Mouse (Mus musculus): Measurements from ENCODE around the gene Hnrnph3. TPM values are rescaled to one million over a fixed set of nuclear protein-coding genes. Genes with fewer than 3 reads are reported as not detected.
"Not testable (repeated sequence)": the region's sequence is repeated elsewhere in the genome, so short reads cannot be mapped to it uniquely, and the experiment has no call there.

Gene Hnrnph3
- total and polyA plus RNA-seq, 2 experiments from 2014 or later = 3.9 to 34.6 TPM

DNA sequence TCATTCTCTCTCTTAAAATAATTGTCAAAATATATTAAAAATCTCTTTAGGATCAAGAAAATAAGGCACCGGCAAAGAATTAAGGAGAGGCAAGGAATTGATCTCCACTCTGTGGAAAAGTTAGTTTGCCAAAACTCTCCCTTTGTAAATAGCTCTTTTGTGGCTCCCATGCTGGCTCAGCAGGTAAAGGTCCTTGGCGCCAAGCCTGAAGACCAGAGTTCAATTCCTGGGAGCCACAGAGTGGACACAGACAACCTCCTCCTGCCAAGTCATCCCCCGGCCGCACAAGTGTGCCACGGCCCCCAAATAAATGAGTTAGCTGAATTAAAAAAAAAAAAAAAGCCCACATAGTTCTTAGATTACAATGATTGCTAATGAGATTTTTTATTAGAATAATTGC is 38.7 kb upstream of the Hnrnph3 start:
- Histone ChIP-seq H3K36me3 (replicated peaks; ENCODE audit: control insufficient read depth, insufficient read depth, low read length) (no peaks in the 10 kb centered on the region), H3K27ac (ENCODE audit: low read depth) (no peak overlapping the region), H3K9ac (replicated peaks; ENCODE audit: low read depth, low read length) (no peak overlapping the region), H3K4me2 (ENCODE audit: low read depth, low read length) (no peak overlapping the region), H3K9me3 (replicated peaks; ENCODE audit: control insufficient read depth, low read length) (no peaks in the 10 kb centered on the region), H3K4me1 (ENCODE audit: control insufficient read depth, insufficient read depth) (peaks cover 11% of the 10 kb centered on the region), H3K4me3 (ENCODE audit: low read depth, low read length) (no peak overlapping the region), H3K27me3 (ENCODE audit: control insufficient read depth, insufficient read depth, low read length) (no peaks in the 10 kb centered on the region)
- no peak for TF ChIP-seq CTCF (IDR thresholded peaks at IDR 0.05; ENCODE audit: low read depth)
- no peak for TF ChIP-seq EP300 (IDR thresholded peaks at IDR 0.05; ENCODE audit: low read depth)
- no peak for DNase-seq (ENCODE audit: low spot score)
- 92% methylated on average over 5 of the region's 5 CpGs for WGBS
- ATAC-seq (ENCODE audit: insufficient read depth, low read depth) = no peak

DNA sequence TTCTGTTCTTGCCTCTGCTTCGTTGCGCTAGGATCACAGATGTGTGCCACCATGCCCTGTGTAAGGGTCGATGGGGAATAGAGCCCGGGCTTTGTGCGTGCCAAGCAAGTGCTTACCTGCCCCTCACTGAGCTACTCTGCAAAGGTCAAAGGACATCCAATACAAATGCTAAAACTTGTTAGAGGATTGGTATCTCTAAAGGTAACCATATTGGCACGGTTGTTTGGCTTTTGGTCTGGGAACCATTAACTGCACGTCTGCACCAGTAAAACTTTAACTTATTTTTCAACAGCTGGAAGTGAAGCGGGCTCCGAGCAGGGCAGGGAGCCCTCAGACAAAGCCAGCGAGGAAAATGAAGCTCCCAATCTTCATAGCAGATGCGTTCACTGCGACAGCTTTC is 37.2 kb upstream of the Hnrnph3 start:
- H3K36me3 ChIP-seq (replicated peaks; ENCODE audit: control insufficient read depth, insufficient read depth, low read length) = no peaks in the 10 kb centered on the region
- no peak for TF ChIP-seq CTCF (IDR thresholded peaks at IDR 0.05; ENCODE audit: low read depth)
- no peak for TF ChIP-seq EP300 (IDR thresholded peaks at IDR 0.05; ENCODE audit: low read depth)
- H3K9me3 ChIP-seq (replicated peaks; ENCODE audit: control insufficient read depth, low read length) = no peaks in the 10 kb centered on the region
- H3K4me1 ChIP-seq (ENCODE audit: control insufficient read depth, insufficient read depth) = peaks cover 11% of the 10 kb centered on the region
- no peak overlapping the region for H3K4me3 ChIP-seq (ENCODE audit: low read depth, low read length)
- no peak overlapping the region for H3K27ac ChIP-seq (ENCODE audit: low read depth)
- no peaks in the 10 kb centered on the region for H3K27me3 ChIP-seq (ENCODE audit: control insufficient read depth, insufficient read depth, low read length)
- DNase-seq (ENCODE audit: low spot score) (no peak), ATAC-seq (ENCODE audit: insufficient read depth, low read depth) (no peak)
- H3K4me2 ChIP-seq (ENCODE audit: low read depth, low read length) = no peak overlapping the region
- no peak overlapping the region for H3K9ac ChIP-seq (replicated peaks; ENCODE audit: low read depth, low read length)
- 81% methylated on average over 12 of the region's 12 CpGs for WGBS

DNA sequence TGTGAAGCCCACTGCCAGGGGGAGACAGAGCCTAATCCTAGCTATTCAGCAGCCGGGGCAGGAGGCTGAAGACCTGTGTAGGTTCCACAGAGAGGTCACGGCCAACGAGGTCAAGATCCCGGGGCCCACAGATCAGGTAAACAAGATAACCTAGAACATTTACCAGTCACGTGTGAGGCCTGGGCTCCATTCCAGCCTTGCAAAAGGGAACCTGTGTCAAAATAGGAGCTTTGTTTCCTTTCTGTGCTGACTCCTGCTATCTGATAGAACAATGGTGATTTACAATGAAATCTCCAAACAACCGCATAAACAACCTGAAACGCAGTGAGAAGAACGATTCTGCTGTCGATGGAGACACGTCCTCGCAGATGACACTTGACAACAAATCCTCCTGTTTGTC is 36.4 kb upstream of the Hnrnph3 start:
- TF ChIP-seq EP300 (IDR thresholded peaks at IDR 0.05; ENCODE audit: low read depth) (no peak), CTCF (IDR thresholded peaks at IDR 0.05; ENCODE audit: low read depth) (no peak)
- Histone ChIP-seq H3K4me1 (ENCODE audit: control insufficient read depth, insufficient read depth) (peaks cover 11% of the 10 kb centered on the region), H3K9ac (replicated peaks; ENCODE audit: low read depth, low read length) (no peak overlapping the region), H3K27ac (ENCODE audit: low read depth) (no peak overlapping the region), H3K4me2 (ENCODE audit: low read depth, low read length) (no peak overlapping the region), H3K27me3 (ENCODE audit: control insufficient read depth, insufficient read depth, low read length) (no peaks in the 10 kb centered on the region), H3K9me3 (replicated peaks; ENCODE audit: control insufficient read depth, low read length) (no peaks in the 10 kb centered on the region), H3K36me3 (replicated peaks; ENCODE audit: control insufficient read depth, insufficient read depth, low read length) (no peaks in the 10 kb centered on the region), H3K4me3 (ENCODE audit: low read depth, low read length) (no peak overlapping the region)
- ATAC-seq (ENCODE audit: insufficient read depth, low read depth) = peak; percentile 58; the same call in 1 of the 2 replicates
- peak; percentile 18 for DNase-seq (ENCODE audit: low spot score)
- WGBS = 26% methylated on average over 11 of the region's 11 CpGs

DNA sequence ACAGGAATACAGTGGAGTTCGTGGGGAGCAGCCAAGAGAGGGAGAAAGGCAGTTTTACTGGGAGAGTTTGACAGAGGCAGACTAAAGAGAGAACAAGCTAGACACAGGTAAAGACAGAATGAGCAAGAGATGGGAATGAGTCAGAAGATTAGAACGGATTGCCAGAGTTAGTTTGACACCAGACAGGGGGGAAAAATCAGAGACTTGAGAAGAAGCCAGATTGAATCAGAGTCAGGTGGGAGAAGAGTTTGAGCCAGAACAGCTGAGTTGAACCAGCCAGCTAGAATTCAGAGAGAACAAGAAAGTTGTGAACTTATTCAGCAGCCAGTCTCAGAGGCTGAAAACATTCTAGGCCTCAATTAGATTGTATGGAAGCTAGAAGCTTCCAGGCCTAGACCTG is 35.8 kb upstream of the Hnrnph3 start, which contains the start of gene Pbld1:
Pbld1 (plus strand) TSS at position 301 of the 400 bp plus-strand sequence.
- no peak for ATAC-seq (ENCODE audit: insufficient read depth, low read depth)
- Histone ChIP-seq H3K4me2 (ENCODE audit: low read depth, low read length) (no peak within 1 kb of the TSS), H3K36me3 (replicated peaks; ENCODE audit: control insufficient read depth, insufficient read depth, low read length) (no peaks in the 10 kb centered on the region), H3K9me3 (replicated peaks; ENCODE audit: control insufficient read depth, low read length) (no peaks in the 10 kb centered on the region), H3K4me1 (ENCODE audit: control insufficient read depth, insufficient read depth) (peaks cover 11% of the 10 kb centered on the region), H3K27me3 (ENCODE audit: control insufficient read depth, insufficient read depth, low read length) (no peaks in the 10 kb centered on the region), H3K4me3 (ENCODE audit: low read depth, low read length) (no peak within 1 kb of the TSS), H3K27ac (ENCODE audit: low read depth) (no peak within 1 kb of the TSS), H3K9ac (replicated peaks; ENCODE audit: low read depth, low read length) (no peak within 1 kb of the TSS)
- TF ChIP-seq CTCF (IDR thresholded peaks at IDR 0.05; ENCODE audit: low read depth) = no peak
- no peak for TF ChIP-seq EP300 (IDR thresholded peaks at IDR 0.05; ENCODE audit: low read depth)
- DNase-seq (ENCODE audit: low spot score) = no peak
- 86% methylated on average over 2 of the region's 2 CpGs for WGBS

DNA sequence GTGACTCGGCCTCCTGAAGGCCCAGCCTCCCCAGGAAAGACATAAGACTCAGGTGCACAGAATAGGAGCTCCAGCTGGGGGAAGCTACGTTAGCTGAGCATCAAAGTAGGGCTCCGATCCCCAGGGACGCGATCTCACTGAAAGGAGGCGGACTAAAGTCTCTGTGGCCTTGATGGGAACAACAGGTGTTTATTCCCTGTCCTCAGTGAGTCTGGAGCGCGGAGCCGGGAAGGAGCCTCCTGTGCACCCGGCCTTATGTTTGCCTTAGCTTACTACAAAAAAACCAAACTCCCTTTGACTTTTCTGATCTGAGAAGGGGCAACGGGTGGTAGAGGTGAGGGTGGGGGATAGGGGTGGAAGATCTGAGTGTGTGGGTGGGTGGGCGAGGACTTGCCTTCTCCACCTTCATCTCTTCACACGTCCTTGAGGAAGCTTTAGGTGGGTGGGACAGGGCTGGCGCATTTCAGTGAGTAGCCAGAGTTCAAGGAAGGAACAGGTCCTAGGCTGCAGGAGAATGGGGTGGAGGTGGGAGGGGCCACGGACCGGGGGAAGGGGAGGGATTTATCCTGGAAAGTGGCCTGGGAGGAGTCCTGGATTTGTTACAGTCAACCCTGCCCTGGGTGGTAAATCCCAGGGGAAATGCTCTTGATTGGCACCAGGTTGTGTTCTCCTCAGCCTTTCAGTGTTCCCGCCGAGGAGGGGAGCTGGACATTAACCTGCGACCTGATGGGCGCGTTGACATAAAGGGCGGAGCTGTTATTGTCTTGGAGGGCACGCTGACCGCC is 33.1 kb upstream of the Hnrnph3 start:
- Histone ChIP-seq H3K4me2 (ENCODE audit: low read depth, low read length) (no peak overlapping the region), H3K4me1 (ENCODE audit: control insufficient read depth, insufficient read depth) (peaks cover 11% of the 10 kb centered on the region), H3K4me3 (ENCODE audit: low read depth, low read length) (no peak overlapping the region), H3K36me3 (replicated peaks; ENCODE audit: control insufficient read depth, insufficient read depth, low read length) (no peaks in the 10 kb centered on the region), H3K27me3 (ENCODE audit: control insufficient read depth, insufficient read depth, low read length) (no peaks in the 10 kb centered on the region), H3K9me3 (replicated peaks; ENCODE audit: control insufficient read depth, low read length) (no peaks in the 10 kb centered on the region), H3K27ac (ENCODE audit: low read depth) (no peak overlapping the region), H3K9ac (replicated peaks; ENCODE audit: low read depth, low read length) (no peak overlapping the region)
- TF ChIP-seq CTCF (IDR thresholded peaks at IDR 0.05; ENCODE audit: low read depth) (no peak), EP300 (IDR thresholded peaks at IDR 0.05; ENCODE audit: low read depth) (no peak)
- ATAC-seq (ENCODE audit: insufficient read depth, low read depth) (peak; percentile 24; the same call in 1 of the 2 replicates), DNase-seq (ENCODE audit: low spot score) (no peak)
- WGBS = 38% methylated on average over 24 of the region's 24 CpGs

DNA sequence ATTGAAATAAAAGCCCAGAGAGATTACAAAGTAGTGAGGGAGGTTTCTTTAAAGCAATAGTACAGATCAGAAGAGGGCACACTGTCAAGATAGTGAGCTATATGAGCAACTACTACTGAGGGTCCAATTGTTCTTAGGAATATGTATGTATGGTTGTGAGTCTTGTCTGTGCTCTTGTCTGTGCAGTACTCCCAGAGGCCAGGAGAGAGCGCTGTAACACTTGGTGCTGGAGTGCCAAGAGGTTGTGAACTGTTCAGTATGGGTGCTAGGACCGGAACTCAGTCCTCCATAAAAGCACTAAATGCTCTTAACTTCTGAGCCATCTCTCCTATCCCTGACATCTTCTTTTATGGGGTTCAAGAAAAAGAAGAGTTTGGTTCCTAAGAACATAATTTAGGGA is 30.6 kb upstream of the Hnrnph3 start:
- WGBS = 68% methylated on average over 2 of the region's 2 CpGs
- Histone ChIP-seq H3K4me3 (ENCODE audit: low read depth, low read length) (no peak overlapping the region), H3K4me1 (ENCODE audit: control insufficient read depth, insufficient read depth) (no peaks in the 10 kb centered on the region), H3K9me3 (replicated peaks; ENCODE audit: control insufficient read depth, low read length) (no peaks in the 10 kb centered on the region), H3K27me3 (ENCODE audit: control insufficient read depth, insufficient read depth, low read length) (no peaks in the 10 kb centered on the region), H3K36me3 (replicated peaks; ENCODE audit: control insufficient read depth, insufficient read depth, low read length) (no peaks in the 10 kb centered on the region), H3K4me2 (ENCODE audit: low read depth, low read length) (no peak overlapping the region), H3K9ac (replicated peaks; ENCODE audit: low read depth, low read length) (no peak overlapping the region), H3K27ac (ENCODE audit: low read depth) (no peak overlapping the region)
- DNase-seq (ENCODE audit: low spot score) (no peak), ATAC-seq (ENCODE audit: insufficient read depth, low read depth) (no peak)
- TF ChIP-seq CTCF (IDR thresholded peaks at IDR 0.05; ENCODE audit: low read depth) (peak; percentile 7; the same call in 1 of the 2 replicates), EP300 (IDR thresholded peaks at IDR 0.05; ENCODE audit: low read depth) (no peak)

DNA sequence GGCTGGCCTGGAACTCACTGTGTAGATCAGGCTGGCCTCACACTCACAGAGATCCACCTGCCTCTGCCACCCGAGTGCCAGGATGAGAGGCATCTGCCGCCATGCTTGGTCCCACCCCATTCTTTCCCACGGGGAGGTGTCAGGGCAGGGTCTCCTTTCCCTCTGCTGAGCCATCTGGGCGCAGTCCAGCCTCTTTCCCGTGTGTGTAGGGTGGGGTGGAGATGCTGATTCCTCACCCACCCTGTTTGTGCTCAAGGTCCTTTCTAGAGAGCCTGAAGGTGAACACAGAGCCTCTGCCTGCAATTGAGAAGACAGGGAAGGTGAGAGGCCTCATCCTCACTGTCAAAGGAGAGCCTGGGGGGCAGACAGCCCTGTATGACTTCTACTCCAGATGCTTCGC is 30.1 kb upstream of the Hnrnph3 start:
- not testable (repeated sequence) for H3K4me2 ChIP-seq (ENCODE audit: low read depth, low read length); H3K4me3 ChIP-seq (ENCODE audit: low read depth, low read length); H3K27ac ChIP-seq (ENCODE audit: low read depth); H3K9ac ChIP-seq (replicated peaks; ENCODE audit: low read depth, low read length); H3K9me3 ChIP-seq (replicated peaks; ENCODE audit: control insufficient read depth, low read length); H3K4me1 ChIP-seq (ENCODE audit: control insufficient read depth, insufficient read depth); H3K27me3 ChIP-seq (ENCODE audit: control insufficient read depth, insufficient read depth, low read length); H3K36me3 ChIP-seq (replicated peaks; ENCODE audit: control insufficient read depth, insufficient read depth, low read length); DNase-seq (ENCODE audit: low spot score); ATAC-seq (ENCODE audit: insufficient read depth, low read depth)
- WGBS = 83% methylated on average over 6 of the region's 6 CpGs
